Mouse (Mus musculus) hindbrain, embryonic 12.5 days (tissue): ENCODE measurements around the gene Frg2f1. TPM values are rescaled to one million over a fixed set of nuclear protein-coding genes. Genes with fewer than 3 reads are reported as not detected.

Experiments used
- ATAC-seq: fragments of 200-750 bp; cut with Nextera tagmentation; 2 replicates; pipeline ENCODE4 v1.8.0; 2017; ENCODE audit warnings: moderate TSS enrichment; ENCODE audit not compliant: low FRiP score
- H3K27ac ChIP-seq: fragments of 300-500 bp; sonication (generic); 2 replicates; pipeline ENCODE4 v1.5.1; 2016; ENCODE audit warnings: mild to moderate bottlenecking
- H3K27me3 ChIP-seq: fragments of 300-500 bp; sonication (generic); 2 replicates; pipeline ENCODE4 v1.6.1; 2016; ENCODE audit warnings: mild to moderate bottlenecking
- H3K36me3 ChIP-seq: fragments of 300-500 bp; sonication (generic); 2 replicates; pipeline ENCODE4 v1.6.1; 2016; ENCODE audit warnings: mild to moderate bottlenecking
- H3K4me1 ChIP-seq: fragments of 300-500 bp; sonication (generic); 2 replicates; pipeline ENCODE4 v1.6.1; 2016
- H3K4me2 ChIP-seq: fragments of 300-500 bp; sonication (generic); replicated peaks from 2 replicates; pipeline ENCODE4 v1.6.1; 2016; ENCODE audit warnings: mild to moderate bottlenecking
- H3K4me3 ChIP-seq: fragments of 300-500 bp; sonication (generic); 2 replicates; pipeline ENCODE4 v1.5.1; 2016; ENCODE audit warnings: mild to moderate bottlenecking
- H3K9ac ChIP-seq: fragments of 300-500 bp; sonication (generic); 2 replicates; pipeline ENCODE4 v1.6.1; 2016; ENCODE audit warnings: mild to moderate bottlenecking, moderate library complexity
- H3K9me3 ChIP-seq: fragments of 300-500 bp; sonication (generic); replicated peaks from 2 replicates; pipeline ENCODE4 v1.6.1; 2016; ENCODE audit warnings: mild to moderate bottlenecking
- WGBS: fragments of 180-500 bp; shearing (Covaris S2); methylation state at CpG from one replicate; pipeline ENCODE4 v1.1.7; 2016; 5-methylcytosine and 5-hydroxymethylcytosine counted together
- polyA plus RNA-seq: library from polyadenylated mRNA; unstranded; fragments of >200 nt; fragmentation: Nextera tagmentation; extraction: Ambion mirVana; gene quantifications from 2 replicates; pipeline ENCODE4 v1.2.1, GENCODE M21; 2016

Frg2f1 gene
- polyA plus RNA-seq, 1 experiment from 2014 or later, result 4.5 TPM

DNA sequence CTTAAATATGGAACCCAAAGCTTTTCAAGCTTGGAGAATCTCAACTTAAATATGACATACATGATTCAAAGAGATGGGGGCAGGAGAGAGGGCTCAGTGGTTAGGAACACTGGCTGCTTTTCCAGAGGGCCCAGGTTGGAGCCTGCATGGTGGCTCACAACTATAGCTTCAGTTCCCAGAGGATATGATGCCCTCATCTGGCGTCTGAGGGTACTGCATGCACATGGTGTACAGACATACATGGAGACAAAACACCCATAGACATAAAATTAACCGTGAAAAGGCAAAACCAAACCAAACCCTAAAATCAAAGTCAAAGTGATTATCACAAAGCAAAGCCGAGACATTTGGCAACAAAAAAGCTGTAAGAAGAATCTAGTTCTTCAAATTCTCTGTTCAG lies 48.5 kb downstream of the Frg2f1 start:
- WGBS, result 74% methylated on average over 3 of the region's 3 CpGs
- Histone ChIP-seq H3K27me3 (peaks cover 12% of the 10 kb centered on the region), H3K27ac (no peak overlapping the region), H3K9ac (no peak overlapping the region), H3K9me3 (no peaks in the 10 kb centered on the region), H3K4me2 (no peak overlapping the region), H3K4me3 (no peak overlapping the region), H3K36me3 (no peaks in the 10 kb centered on the region), H3K4me1 (peaks cover 6% of the 10 kb centered on the region; the same call in 1 of the 2 replicates)
- no peak for ATAC-seq

DNA sequence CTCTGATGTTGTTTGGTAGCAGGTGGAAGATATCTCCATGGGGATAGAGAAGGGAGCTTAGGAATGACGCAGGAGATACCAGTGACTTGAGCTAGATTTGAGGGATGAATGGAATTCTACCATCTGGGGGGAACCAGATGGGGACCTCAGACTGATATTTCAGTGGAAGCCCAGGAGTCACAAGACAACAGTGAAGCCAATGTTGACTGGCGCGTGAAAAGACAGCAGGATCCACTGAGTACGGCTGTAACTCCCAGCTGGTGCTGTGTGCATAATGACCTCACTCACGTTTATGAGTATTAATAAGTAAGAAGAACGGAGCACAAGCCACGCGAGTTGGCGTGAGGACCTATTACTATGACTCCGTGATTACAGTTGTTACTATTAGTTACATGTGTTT lies 49.7 kb downstream of the Frg2f1 start:
- Histone ChIP-seq H3K4me1 (peaks cover 6% of the 10 kb centered on the region; the same call in 1 of the 2 replicates), H3K9ac (no peak overlapping the region), H3K4me3 (no peak overlapping the region), H3K27ac (no peak overlapping the region), H3K9me3 (no peaks in the 10 kb centered on the region), H3K4me2 (no peak overlapping the region), H3K27me3 (peaks cover 12% of the 10 kb centered on the region), H3K36me3 (no peaks in the 10 kb centered on the region)
- WGBS, result 80% methylated on average over 10 of the region's 10 CpGs
- no peak for ATAC-seq

DNA sequence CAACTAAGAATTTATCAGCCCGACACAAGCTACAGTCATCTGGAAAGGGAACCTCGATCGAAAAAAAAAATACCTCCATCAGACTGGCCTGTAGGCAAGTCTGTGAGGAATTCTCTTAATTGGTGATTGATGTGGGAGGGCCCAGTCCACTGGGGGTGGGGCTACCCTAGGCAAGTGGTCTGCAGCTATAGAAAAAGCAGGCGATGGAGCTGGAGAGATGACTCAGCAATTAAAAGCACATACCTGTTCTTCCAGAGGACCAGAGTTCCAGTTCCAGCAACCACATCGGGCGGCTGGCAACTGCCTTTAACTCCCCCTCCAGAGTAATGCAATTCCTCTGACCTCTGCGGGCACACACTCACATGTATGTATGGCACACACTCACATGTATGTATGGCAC lies 54.4 kb downstream of the Frg2f1 start:
- no peaks in the 10 kb centered on the region for H3K36me3 ChIP-seq
- no peak for ATAC-seq
- H3K9ac ChIP-seq, result no peak overlapping the region
- no peak overlapping the region for H3K27ac ChIP-seq
- 0 out of 2 replicates have a peak, but pooled peaks cover 5% of the 10 kb centered on the region for H3K27me3 ChIP-seq
- H3K4me2 ChIP-seq, result no peak overlapping the region
- H3K4me1 ChIP-seq, result 0 out of 2 replicates have a peak, but pooled peaks cover 2% of the 10 kb centered on the region
- 78% methylated on average over 7 of the region's 7 CpGs for WGBS
- no peaks in the 10 kb centered on the region for H3K9me3 ChIP-seq
- H3K4me3 ChIP-seq, result no peak overlapping the region

DNA sequence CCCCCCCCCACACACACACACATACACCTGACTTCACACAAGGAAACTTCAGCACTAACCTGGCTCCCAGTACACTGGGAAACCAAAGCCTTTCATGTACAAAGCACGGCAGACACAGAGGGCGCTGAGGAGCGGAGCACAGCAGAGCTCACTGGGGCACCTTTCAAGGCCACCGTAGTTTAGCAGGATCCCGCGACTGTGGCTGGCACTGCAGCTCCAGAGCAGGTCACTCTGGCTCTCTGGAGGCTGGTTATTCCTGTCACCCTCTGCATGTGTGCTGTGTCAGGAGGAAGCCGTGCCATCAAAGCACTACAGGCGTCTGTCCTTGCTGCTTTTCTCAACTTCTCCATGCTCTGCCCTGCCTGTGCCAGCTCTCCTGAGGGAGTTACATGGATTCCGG lies 56.3 kb downstream of the Frg2f1 start:
- H3K9me3 ChIP-seq, result no peaks in the 10 kb centered on the region
- no peak overlapping the region for H3K4me2 ChIP-seq
- H3K9ac ChIP-seq, result no peak overlapping the region
- H3K4me3 ChIP-seq, result no peak overlapping the region
- no peak overlapping the region for H3K27ac ChIP-seq
- no peaks in the 10 kb centered on the region for H3K4me1 ChIP-seq
- no peak for ATAC-seq
- H3K36me3 ChIP-seq, result no peaks in the 10 kb centered on the region
- 0 out of 2 replicates have a peak, but pooled peaks cover 5% of the 10 kb centered on the region for H3K27me3 ChIP-seq
- WGBS, result 71% methylated on average over 9 of the region's 9 CpGs

Other genes starting within 250 kb of the Frg2f1 start
- gene Ybx1, start 244.9 kb downstream of the Frg2f1 start, polyA plus RNA-seq, result 1,173 and 1,272 TPM in 2 replicates
- 78.4 and 87.1 TPM in 2 replicates for gene Ppih, start 219.0 kb downstream of the Frg2f1 start, polyA plus RNA-seq
- gene Ccdc30, start 124.0 kb downstream of the Frg2f1 start, polyA plus RNA-seq, result 15.7 and 16.2 TPM in 2 replicates
- gene Ppcs, start 117.1 kb downstream of the Frg2f1 start, polyA plus RNA-seq, result 24.3 and 24.5 TPM in 2 replicates
- gene Zmynd12, start 116.7 kb downstream of the Frg2f1 start, polyA plus RNA-seq, result 0.23 and 0.55 TPM in 2 replicates
- gene Rimkla, start 46.9 kb downstream of the Frg2f1 start, polyA plus RNA-seq, result 10.6 and 11.1 TPM in 2 replicates
- gene Foxj3, start 2.5 kb downstream of the Frg2f1 start, polyA plus RNA-seq, result 27.3 and 29.0 TPM in 2 replicates
- gene Guca2a, start 98.2 kb upstream of the Frg2f1 start, polyA plus RNA-seq, result not detected in 2 replicates
- gene Guca2b, start 119.4 kb upstream of the Frg2f1 start, polyA plus RNA-seq, result not detected in 2 replicates
- 4.5 and 4.9 TPM in 2 replicates for gene Hivep3, start 194.3 kb upstream of the Frg2f1 start, polyA plus RNA-seq